Comparison of ENCODE assay signal across 28 mouse cellular contexts in the genomic region with DNA sequence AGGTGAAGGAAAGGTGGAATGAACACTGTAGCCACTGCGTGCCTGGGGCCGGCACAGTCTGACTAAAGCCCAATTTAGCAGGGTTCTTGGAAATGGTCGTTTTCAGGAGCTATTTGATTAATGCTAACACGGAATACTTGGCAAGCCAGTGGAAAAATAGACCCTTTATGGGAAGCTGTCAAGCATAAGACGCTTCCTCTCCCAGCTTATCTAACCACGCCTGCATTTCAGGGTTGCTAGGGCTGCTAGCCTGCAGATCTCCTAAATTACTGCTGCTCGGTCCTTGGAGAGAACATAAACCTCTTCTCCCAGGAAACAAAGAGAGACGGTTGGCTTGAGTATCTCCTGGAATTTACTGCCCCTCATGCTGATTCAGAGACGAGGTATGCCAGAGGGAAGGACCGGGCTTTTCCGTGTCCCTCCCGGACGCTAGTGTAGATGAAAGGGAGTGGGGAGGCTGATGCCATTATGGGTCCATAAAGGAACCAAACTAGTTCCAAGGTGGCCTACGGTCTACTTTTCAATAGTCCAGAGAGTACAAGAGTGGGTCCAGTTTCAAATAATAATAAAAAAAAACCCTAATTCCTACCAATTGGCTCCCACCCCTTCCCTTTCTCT.
DNase-seq lines count a peak whose midpoint lies in the region; ATAC-seq lines count a peak whose summit lies in the region.
"Had no signal": no experiment of that assay in that cellular context is flagged by ENCODE, and none has a peak within 500 bp of the region (broad histone marks: within the 10 kb centered on the region; RNA-seq: fewer than 3 reads in every experiment).

No protein-coding gene starts in this region.

- 0 out of 2 replicates have a peak overlapping the region, but pooled peaks have one; percentile 18 for H3K27ac ChIP-seq in kidney, embryonic 15.5 days
- H3K27ac ChIP-seq in intestine, embryonic 16.5 days (ENCODE audit: low read length): no peak overlapping the region
- H3K27ac ChIP-seq: embryonic facial prominence, embryonic 10.5 days; forebrain, embryonic 10.5 days; heart, embryonic 15.5 days; hindbrain, embryonic 15.5 days; limb, embryonic 12.5 days; stomach, postnatal 0 days had no signal

- WGBS in kidney, embryonic 15.5 days: 6% methylated on average over 14 of the region's 14 CpGs
- 23% methylated on average over 14 of the region's 14 CpGs for WGBS in intestine, embryonic 16.5 days

- peak overlapping the region; percentile 43 for H3K4me2 ChIP-seq in kidney, embryonic 15.5 days
- H3K4me2 ChIP-seq in intestine, embryonic 16.5 days (ENCODE audit: low read depth, low read length): peak overlapping the region; percentile 30; the same call in 1 of the 2 replicates
- H3K4me2 ChIP-seq: heart, embryonic 15.5 days; hindbrain, embryonic 15.5 days; limb, embryonic 12.5 days; liver, embryonic 11.5 days had no signal

- peak; percentile 14 for DNase-seq in embryo, embryonic 10 days (ENCODE audit: low spot score)
- DNase-seq in embryo, embryonic 11 days: no peak
- DNase-seq in kidney, postnatal 36 days: no peak
- DNase-seq in adipocyte (ENCODE audit: low spot score): no peak
- DNase-seq: adrenal gland, postnatal 36 days; cerebellum, adult 9-10 months; gastrocnemius, postnatal 10 days; heart, adult 11 months; heart, postnatal 36 days; kidney, adult 18-20 months; layer of hippocampus, postnatal 36 days; liver, postnatal 0 days; lung, postnatal 14 days; right cerebral cortex, postnatal 14 days; thymus, adult 2 months; thymus, postnatal 4 days had no signal

- peaks cover 12% of the 10 kb centered on the region for H3K4me1 ChIP-seq in kidney, embryonic 15.5 days
- H3K4me1 ChIP-seq in megakaryocyte, embryonic 14.5 days: peaks cover 5% of the 10 kb centered on the region; the same call in 1 of the 2 replicates
- H3K4me1 ChIP-seq in intestine, embryonic 16.5 days (ENCODE audit: control insufficient read depth, insufficient read depth, low read length): peaks cover 6% of the 10 kb centered on the region
- H3K4me1 ChIP-seq: embryonic facial prominence, embryonic 10.5 days; heart, embryonic 15.5 days; limb, embryonic 12.5 days had no signal

- H3K9me3 ChIP-seq in kidney, embryonic 15.5 days (replicated peaks): no peaks in the 10 kb centered on the region
- H3K9me3 ChIP-seq in megakaryocyte, embryonic 14.5 days: no peaks in the 10 kb centered on the region
- H3K9me3 ChIP-seq in intestine, embryonic 16.5 days (ENCODE audit: control insufficient read depth, low read length): no peaks in the 10 kb centered on the region
- H3K9me3 ChIP-seq: embryonic facial prominence, embryonic 10.5 days; forebrain, embryonic 10.5 days; heart, embryonic 15.5 days; hindbrain, embryonic 15.5 days; limb, embryonic 12.5 days had no signal

- 0 out of 2 replicates have a peak overlapping the region, but pooled peaks have one; percentile 4 for H3K4me3 ChIP-seq in kidney, embryonic 15.5 days (replicated peaks)
- H3K4me3 ChIP-seq in megakaryocyte, embryonic 14.5 days (replicated peaks): peak overlapping the region; percentile 46
- peak overlapping the region; percentile 7; the same call in 1 of the 2 replicates for H3K4me3 ChIP-seq in intestine, embryonic 16.5 days (ENCODE audit: low read length)
- H3K4me3 ChIP-seq: embryonic facial prominence, embryonic 10.5 days; forebrain, embryonic 10.5 days; heart, embryonic 15.5 days; hindbrain, embryonic 15.5 days; limb, embryonic 12.5 days had no signal

- no peaks in the 10 kb centered on the region for H3K27me3 ChIP-seq in kidney, embryonic 15.5 days
- H3K27me3 ChIP-seq in megakaryocyte, embryonic 14.5 days (replicated peaks): no peaks in the 10 kb centered on the region
- H3K27me3 ChIP-seq in intestine, embryonic 16.5 days (replicated peaks; ENCODE audit: control insufficient read depth, insufficient read depth, low read length): no peaks in the 10 kb centered on the region
- H3K27me3 ChIP-seq: heart, embryonic 15.5 days; hindbrain, embryonic 15.5 days; limb, embryonic 12.5 days had no signal

- no peak overlapping the region for H3K9ac ChIP-seq in kidney, embryonic 15.5 days
- no peak overlapping the region for H3K9ac ChIP-seq in intestine, embryonic 16.5 days (ENCODE audit: low read depth, low read length)
- H3K9ac ChIP-seq: heart, embryonic 15.5 days; hindbrain, embryonic 15.5 days; limb, embryonic 12.5 days; liver, postnatal 0 days had no signal

- peak; percentile 66 for ATAC-seq in kidney, embryonic 15.5 days (replicated peaks; ENCODE audit: low FRiP score)
- no peak for ATAC-seq in megakaryocyte, adult 5-6 weeks (ENCODE audit: poor library complexity, severe bottlenecking)
- ATAC-seq in intestine, embryonic 16.5 days: peak; percentile 75
- ATAC-seq: forebrain, embryonic 16.5 days; liver, postnatal 0 days had no signal

- H3K36me3 ChIP-seq in kidney, embryonic 15.5 days: no peaks in the 10 kb centered on the region
- H3K36me3 ChIP-seq in megakaryocyte, embryonic 14.5 days (replicated peaks; ENCODE audit: low read length): no peaks in the 10 kb centered on the region
- H3K36me3 ChIP-seq in intestine, embryonic 16.5 days (ENCODE audit: control insufficient read depth, insufficient read depth, low read length): no peaks in the 10 kb centered on the region
- H3K36me3 ChIP-seq: embryonic facial prominence, embryonic 10.5 days; forebrain, embryonic 10.5 days; heart, embryonic 15.5 days; hindbrain, embryonic 15.5 days; limb, embryonic 12.5 days had no signal
